Mouse (Mus musculus) limb, embryonic 12.5 days (tissue): Measurements from ENCODE around the gene Tnfrsf1b. TPM values are rescaled to one million over a fixed set of nuclear protein-coding genes. Genes with fewer than 3 reads are reported as not detected.

Source experiments
- ATAC-seq: fragments of 200-750 bp; cut with Nextera tagmentation; 2 replicates; pipeline ENCODE4 v1.8.0; 2017; ENCODE audit warnings: low read depth, moderate TSS enrichment; ENCODE audit not compliant: insufficient number of reproducible peaks, insufficient read depth, low FRiP score, low TSS enrichment
- H3K27ac ChIP-seq: fragments of 300-500 bp; sonication (generic); 2 replicates; pipeline ENCODE4 v1.5.1; 2016; ENCODE audit warnings: mild to moderate bottlenecking, moderate library complexity
- H3K27me3 ChIP-seq: fragments of 300-500 bp; sonication (generic); 2 replicates; pipeline ENCODE4 v1.6.1; 2016; ENCODE audit warnings: mild to moderate bottlenecking, moderate library complexity
- H3K36me3 ChIP-seq: fragments of 300-500 bp; sonication (generic); 2 replicates; pipeline ENCODE4 v1.6.1; 2016; ENCODE audit warnings: mild to moderate bottlenecking, moderate library complexity
- H3K4me1 ChIP-seq: fragments of 300-500 bp; sonication (generic); replicated peaks from 2 replicates; pipeline ENCODE4 v1.6.1; 2016
- H3K4me2 ChIP-seq: fragments of 300-500 bp; sonication (generic); 2 replicates; pipeline ENCODE4 v1.6.1; 2016; ENCODE audit warnings: mild to moderate bottlenecking, moderate library complexity
- H3K4me3 ChIP-seq: fragments of 300-500 bp; sonication (generic); replicated peaks from 2 replicates; pipeline ENCODE4 v1.5.1; 2016; ENCODE audit warnings: mild to moderate bottlenecking
- H3K9ac ChIP-seq: fragments of 300-500 bp; sonication (generic); replicated peaks from 2 replicates; pipeline ENCODE4 v1.6.1; 2016; ENCODE audit warnings: mild to moderate bottlenecking, moderate library complexity
- H3K9me3 ChIP-seq: fragments of 300-500 bp; sonication (generic); 2 replicates; pipeline ENCODE4 v1.6.1; 2016; ENCODE audit warnings: mild to moderate bottlenecking, moderate library complexity
- WGBS: fragments of 180-500 bp; shearing (Covaris S2); methylation state at CpG from one replicate; pipeline ENCODE4 v1.1.7; 2016; 5-methylcytosine and 5-hydroxymethylcytosine counted together
- polyA plus RNA-seq: library from polyadenylated mRNA; unstranded; fragments of >200 nt; fragmentation: Nextera tagmentation; extraction: Ambion mirVana; gene quantifications from 2 replicates; pipeline ENCODE4 v1.2.1, GENCODE M21; 2016

Gene Tnfrsf1b
- polyA plus RNA-seq, 1 experiment from 2014 or later = 2.1 TPM

DNA sequence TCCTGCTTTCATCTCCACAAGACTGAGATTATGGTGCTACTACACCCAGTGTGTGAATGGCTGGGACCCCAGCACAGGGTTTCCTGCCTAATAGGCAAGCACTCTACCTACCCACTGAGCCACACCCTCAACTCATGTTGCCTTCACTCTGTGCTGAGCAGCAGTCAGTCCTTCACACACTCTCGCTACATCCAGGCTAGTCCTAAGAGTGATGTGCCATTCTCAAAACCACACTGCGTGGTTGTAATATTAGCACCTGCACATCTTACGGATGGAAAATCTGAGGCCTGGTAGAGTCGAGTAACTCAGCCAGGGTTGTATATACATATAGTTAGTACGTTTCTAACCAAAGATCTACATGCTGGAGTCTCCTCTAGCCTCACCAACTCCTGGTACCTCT is 28.2 kb upstream of the Tnfrsf1b start:
- no peak for ATAC-seq
- H3K4me3 ChIP-seq = no peak overlapping the region
- H3K27ac ChIP-seq = no peak overlapping the region
- H3K4me2 ChIP-seq = no peak overlapping the region
- H3K36me3 ChIP-seq = no peaks in the 10 kb centered on the region
- WGBS = 92% methylated on average over 5 of the region's 5 CpGs
- no peak overlapping the region for H3K9ac ChIP-seq
- no peaks in the 10 kb centered on the region for H3K4me1 ChIP-seq
- H3K9me3 ChIP-seq = no peaks in the 10 kb centered on the region
- no peaks in the 10 kb centered on the region for H3K27me3 ChIP-seq

DNA sequence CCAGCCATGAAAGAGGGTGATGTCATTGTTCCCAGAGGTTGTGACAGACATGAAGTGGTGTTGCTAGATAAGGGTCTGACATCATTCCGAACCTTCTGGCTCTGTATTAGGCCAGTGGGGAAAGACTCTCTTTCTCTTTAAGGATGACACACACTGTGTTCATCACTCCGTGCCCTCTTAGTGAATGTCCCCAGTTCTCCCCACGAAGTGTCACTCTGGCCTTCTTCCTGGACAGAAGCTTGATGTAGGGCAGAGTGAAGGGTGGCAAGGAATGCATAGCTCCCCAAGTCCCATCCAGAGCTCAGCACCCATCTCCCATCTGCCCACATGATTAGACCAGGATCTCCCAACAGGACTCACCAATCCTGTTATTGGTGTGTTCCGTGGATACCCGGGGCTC is 27.3 kb upstream of the Tnfrsf1b start:
- Histone ChIP-seq H3K36me3 (no peaks in the 10 kb centered on the region), H3K4me2 (no peak overlapping the region), H3K27ac (no peak overlapping the region), H3K4me3 (no peak overlapping the region), H3K9me3 (no peaks in the 10 kb centered on the region), H3K9ac (no peak overlapping the region), H3K27me3 (no peaks in the 10 kb centered on the region), H3K4me1 (no peaks in the 10 kb centered on the region)
- ATAC-seq = no peak
- WGBS = 92% methylated on average over 5 of the region's 5 CpGs

GRCm38 (mm10) chr4:145272763-145273162 is 26.1 kb upstream of the Tnfrsf1b start:
- no peak overlapping the region for H3K27ac ChIP-seq
- no peak overlapping the region for H3K4me2 ChIP-seq
- H3K9me3 ChIP-seq = no peaks in the 10 kb centered on the region
- no peak overlapping the region for H3K9ac ChIP-seq
- 78% methylated on average over 1 of the region's 1 CpGs for WGBS
- H3K36me3 ChIP-seq = no peaks in the 10 kb centered on the region
- no peak overlapping the region for H3K4me3 ChIP-seq
- no peaks in the 10 kb centered on the region for H3K27me3 ChIP-seq
- no peaks in the 10 kb centered on the region for H3K4me1 ChIP-seq
- ATAC-seq = no peak

- ATAC-seq = no peak
- 76% methylated on average over 4 of the region's 4 CpGs for WGBS
- no peak overlapping the region for H3K4me3 ChIP-seq
- no peak overlapping the region for H3K9ac ChIP-seq
- H3K4me2 ChIP-seq = no peak overlapping the region
- H3K9me3 ChIP-seq = no peaks in the 10 kb centered on the region
- no peaks in the 10 kb centered on the region for H3K4me1 ChIP-seq
- no peaks in the 10 kb centered on the region for H3K27me3 ChIP-seq
- H3K36me3 ChIP-seq = no peaks in the 10 kb centered on the region
- no peak overlapping the region for H3K27ac ChIP-seq
These were observed 25.0 kb upstream of the Tnfrsf1b start for GRCm38 (mm10) chr4:145271634-145272033.

GRCm38 (mm10) chr4:145270136-145270535 is 23.5 kb upstream of the Tnfrsf1b start:
- Histone ChIP-seq H3K4me1 (no peaks in the 10 kb centered on the region; the same call in 1 of the 2 replicates), H3K9me3 (no peaks in the 10 kb centered on the region), H3K27ac (no peak overlapping the region), H3K9ac (no peak overlapping the region), H3K4me2 (no peak overlapping the region), H3K36me3 (no peaks in the 10 kb centered on the region), H3K27me3 (no peaks in the 10 kb centered on the region), H3K4me3 (no peak overlapping the region)
- 87% methylated on average over 5 of the region's 5 CpGs for WGBS
- ATAC-seq = no peak

- Histone ChIP-seq H3K9ac (no peak overlapping the region), H3K9me3 (no peaks in the 10 kb centered on the region), H3K4me1 (no peaks in the 10 kb centered on the region; the same call in 1 of the 2 replicates), H3K36me3 (no peaks in the 10 kb centered on the region), H3K4me2 (no peak overlapping the region), H3K4me3 (no peak overlapping the region), H3K27me3 (no peaks in the 10 kb centered on the region), H3K27ac (no peak overlapping the region)
- 82% methylated on average over 4 of the region's 4 CpGs for WGBS
- ATAC-seq = no peak
These were observed 21.0 kb upstream of the Tnfrsf1b start for GRCm38 (mm10) chr4:145267631-145268110.

DNA sequence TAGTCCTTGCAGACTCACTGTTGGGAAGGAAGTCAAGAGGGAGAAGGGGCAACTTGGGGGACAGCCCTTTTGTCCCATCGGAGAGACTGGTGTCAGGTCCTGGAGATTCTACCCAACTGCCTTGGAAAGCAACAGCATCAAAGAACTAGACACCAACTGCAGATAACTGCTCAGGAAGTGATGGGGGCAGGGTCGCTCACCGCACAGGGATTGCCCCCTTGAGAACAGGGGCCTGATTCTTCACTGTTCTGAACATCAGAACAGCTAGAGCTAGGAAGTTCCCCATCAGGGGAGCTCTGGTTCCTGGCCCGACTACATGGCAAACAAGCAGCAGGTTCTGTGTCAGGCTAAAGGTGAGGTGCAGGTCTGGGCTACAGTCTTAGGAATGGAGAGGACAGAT is 19.8 kb upstream of the Tnfrsf1b start:
- Histone ChIP-seq H3K9ac (no peak overlapping the region), H3K4me2 (no peak overlapping the region), H3K27me3 (no peaks in the 10 kb centered on the region), H3K27ac (no peak overlapping the region), H3K4me1 (no peaks in the 10 kb centered on the region; the same call in 1 of the 2 replicates), H3K36me3 (no peaks in the 10 kb centered on the region), H3K9me3 (no peaks in the 10 kb centered on the region), H3K4me3 (no peak overlapping the region)
- 69% methylated on average over 4 of the region's 4 CpGs for WGBS
- no peak for ATAC-seq

DNA sequence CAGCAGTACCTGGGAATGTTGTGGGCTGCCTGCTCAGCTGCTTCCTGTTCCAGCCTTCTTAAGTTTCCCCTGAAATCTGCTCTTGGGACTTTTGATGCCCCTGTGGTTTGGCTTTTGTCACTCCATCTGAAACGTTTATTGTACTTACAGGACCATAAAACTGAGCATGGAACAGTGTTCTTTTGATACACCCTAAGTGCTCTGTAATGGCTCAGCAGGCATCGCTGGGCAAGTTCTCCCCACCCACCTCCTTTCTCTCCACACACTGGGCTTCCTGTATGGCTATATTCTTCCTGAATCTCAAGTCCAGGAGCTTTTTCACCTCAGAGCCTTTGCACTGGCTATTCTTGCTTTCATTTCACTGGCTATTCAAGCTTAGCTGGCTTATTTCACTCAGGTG is 18.1 kb upstream of the Tnfrsf1b start:
- WGBS = 13% methylated on average over 2 of the region's 2 CpGs

DNA sequence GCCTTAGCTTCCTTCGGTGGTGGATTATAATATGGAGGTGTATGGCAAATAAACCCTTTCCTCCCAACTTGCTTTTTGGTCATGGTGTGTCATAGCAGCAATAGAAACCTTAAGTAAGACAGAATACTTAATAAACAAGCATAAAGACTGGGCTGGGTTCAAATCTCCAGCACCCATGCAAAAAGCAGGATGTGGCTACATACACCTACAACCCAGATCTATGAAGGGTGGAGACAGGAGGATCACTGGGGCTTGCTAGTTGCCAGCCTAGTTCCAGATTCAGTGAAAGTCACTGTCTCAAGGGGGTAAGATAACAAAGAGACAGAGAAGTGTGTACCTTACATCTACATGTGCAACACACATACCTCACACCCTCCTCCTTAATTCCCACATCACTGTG is 16.9 kb upstream of the Tnfrsf1b start:
- 90% methylated on average over 1 of the region's 1 CpGs for WGBS
- ATAC-seq = no peak
- no peaks in the 10 kb centered on the region for H3K9me3 ChIP-seq
- no peak overlapping the region for H3K9ac ChIP-seq
- H3K36me3 ChIP-seq = no peaks in the 10 kb centered on the region
- H3K27me3 ChIP-seq = no peaks in the 10 kb centered on the region
- H3K4me2 ChIP-seq = no peak overlapping the region
- no peak overlapping the region for H3K4me3 ChIP-seq
- H3K4me1 ChIP-seq = no peaks in the 10 kb centered on the region; the same call in 1 of the 2 replicates
- no peak overlapping the region for H3K27ac ChIP-seq

More for the DNA sequence above, 18.1 kb upstream of the Tnfrsf1b start:
- ATAC-seq = no peak
- no peak overlapping the region for H3K4me2 ChIP-seq
- H3K9ac ChIP-seq = no peak overlapping the region
- no peak overlapping the region for H3K4me3 ChIP-seq
- H3K4me1 ChIP-seq = no peaks in the 10 kb centered on the region; the same call in 1 of the 2 replicates
- no peaks in the 10 kb centered on the region for H3K27me3 ChIP-seq
- no peaks in the 10 kb centered on the region for H3K36me3 ChIP-seq
- no peaks in the 10 kb centered on the region for H3K9me3 ChIP-seq
- H3K27ac ChIP-seq = 0 out of 2 replicates have a peak overlapping the region, but pooled peaks have one; percentile 8

- H3K27ac ChIP-seq = no peak overlapping the region
- no peak overlapping the region for H3K4me2 ChIP-seq
- WGBS = 53% methylated on average over 5 of the region's 5 CpGs
- H3K27me3 ChIP-seq = no peaks in the 10 kb centered on the region
- no peak overlapping the region for H3K9ac ChIP-seq
- H3K9me3 ChIP-seq = no peaks in the 10 kb centered on the region
- no peaks in the 10 kb centered on the region for H3K36me3 ChIP-seq
- H3K4me3 ChIP-seq = no peak overlapping the region
- H3K4me1 ChIP-seq = peaks cover 3% of the 10 kb centered on the region; the same call in 1 of the 2 replicates
- no peak for ATAC-seq
These were observed 14.1 kb upstream of the Tnfrsf1b start for GRCm38 (mm10) chr4:145260802-145261201.

DNA sequence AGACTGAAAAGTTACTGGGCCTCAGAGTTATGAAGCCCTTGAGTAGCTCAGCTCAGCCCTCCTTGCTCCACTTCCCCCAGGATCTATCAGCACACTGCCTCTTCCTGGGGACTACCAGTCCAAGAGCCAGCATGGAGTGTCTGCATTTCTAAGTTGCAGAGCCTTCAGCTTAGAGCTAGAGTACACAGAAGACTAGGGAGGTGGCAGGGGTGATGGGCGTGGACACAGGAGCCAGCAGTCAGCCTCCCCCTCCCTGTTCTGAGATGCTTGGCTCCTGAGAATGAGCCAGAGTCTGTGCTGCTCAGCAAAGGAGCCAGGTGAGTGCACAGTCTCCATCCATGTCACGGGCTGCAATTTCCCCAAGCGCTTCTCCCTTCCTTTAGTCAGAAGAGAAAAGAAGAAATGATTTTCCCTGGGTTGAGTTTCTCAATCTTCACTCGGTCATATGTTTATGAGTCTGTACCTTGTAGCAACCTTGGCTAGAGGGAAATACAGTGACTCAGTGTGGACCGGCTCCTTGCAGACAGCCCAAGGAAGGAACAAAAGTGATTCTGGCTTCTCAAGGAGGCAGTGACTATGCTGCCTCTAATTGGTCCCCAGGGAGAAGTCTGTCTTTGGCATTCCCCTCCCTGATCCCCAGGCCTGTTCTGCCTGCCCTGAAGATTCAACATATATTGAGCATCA is 11.2 kb upstream of the Tnfrsf1b start:
- no peaks in the 10 kb centered on the region for H3K27me3 ChIP-seq
- H3K9ac ChIP-seq = no peak overlapping the region
- peak; percentile 38; the same call in 1 of the 2 replicates for ATAC-seq
- WGBS = 67% methylated on average over 5 of the region's 5 CpGs
- 0 out of 2 replicates have a peak, but pooled peaks cover 3% of the 10 kb centered on the region for H3K4me1 ChIP-seq
- no peak overlapping the region for H3K4me3 ChIP-seq
- H3K27ac ChIP-seq = no peak overlapping the region
- no peaks in the 10 kb centered on the region for H3K36me3 ChIP-seq
- no peak overlapping the region for H3K4me2 ChIP-seq
- H3K9me3 ChIP-seq = no peaks in the 10 kb centered on the region

DNA sequence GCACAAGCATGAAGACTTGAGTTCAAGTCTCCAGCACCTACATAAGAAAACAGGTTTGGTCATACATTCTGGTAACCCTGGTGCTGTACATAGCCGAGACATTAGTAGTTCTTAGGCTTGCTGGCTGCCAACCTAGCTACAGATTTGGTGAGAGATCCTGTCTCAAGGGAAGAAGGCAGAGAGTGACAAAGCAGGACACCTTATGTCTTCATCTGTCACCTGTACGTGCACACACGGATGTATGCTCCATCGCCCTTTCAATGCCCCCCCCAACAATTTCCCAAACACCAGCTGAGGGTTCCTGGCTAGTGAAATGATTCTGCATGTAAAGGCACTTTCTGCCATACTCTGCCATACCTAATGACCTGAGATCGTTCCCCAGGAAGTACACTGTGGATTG is 9.5 kb upstream of the Tnfrsf1b start:
- Histone ChIP-seq H3K9ac (no peak overlapping the region), H3K36me3 (no peaks in the 10 kb centered on the region), H3K27ac (no peak overlapping the region), H3K9me3 (no peaks in the 10 kb centered on the region), H3K27me3 (no peaks in the 10 kb centered on the region), H3K4me3 (no peak overlapping the region), H3K4me1 (0 out of 2 replicates have a peak, but pooled peaks cover 3% of the 10 kb centered on the region), H3K4me2 (no peak overlapping the region)
- ATAC-seq = no peak
- WGBS = 86% methylated on average over 5 of the region's 5 CpGs
